27 mouse cellular contexts compared by ENCODE assay signal in genomic region chr12:105548881-105549280, GRCm38 (mm10). TPM values are rescaled to one million over a fixed set of nuclear protein-coding genes. Genes with fewer than 3 reads are reported as not detected.
A peak's percentile ranks its signal among the peaks of the same experiment; 100 is the strongest.
DNase-seq lines count a peak whose midpoint lies in the region; ATAC-seq and TF ChIP-seq lines count a peak whose summit lies in the region.
"Had no signal": no experiment of that assay in that cellular context is flagged by ENCODE, and none has a peak within 500 bp of the region (broad histone marks: within the 10 kb centered on the region; RNA-seq: fewer than 3 reads in every experiment).

No protein-coding gene starts in this region.

- H3K27ac ChIP-seq in liver, adult 2 months (replicated peaks; ENCODE audit: insufficient read depth, low read depth, low read length): peak overlapping the region; percentile 27; the same call in 1 of the 2 replicates
- H3K27ac ChIP-seq in liver, postnatal 0 days (ENCODE audit: low read depth): no peak overlapping the region
- H3K27ac ChIP-seq in forebrain, embryonic 14.5 days (ENCODE audit: low read depth, low read length): no peak overlapping the region
- H3K27ac ChIP-seq: embryonic facial prominence, embryonic 10.5 days; limb, embryonic 13.5 days; liver, embryonic 14.5 days had no signal

- H3K27me3 ChIP-seq in liver, adult 2 months (ENCODE audit: control insufficient read depth, insufficient read depth, low read length): no peaks in the 10 kb centered on the region
- H3K27me3 ChIP-seq in liver, postnatal 0 days (ENCODE audit: insufficient read depth, low read length): no peaks in the 10 kb centered on the region
- no peaks in the 10 kb centered on the region for H3K27me3 ChIP-seq in forebrain, embryonic 14.5 days (replicated peaks; ENCODE audit: control insufficient read depth, insufficient read depth, low read length)
- H3K27me3 ChIP-seq: Patski had no signal

- no peak for TF ChIP-seq POLR2A in liver, adult 2 months (IDR thresholded peaks at IDR 0.05; ENCODE audit: extremely low read depth, insufficient read depth, low read length)

- H3K9ac ChIP-seq in liver, adult 2 months (ENCODE audit: low read depth, low read length): no peak overlapping the region
- no peak overlapping the region for H3K9ac ChIP-seq in liver, postnatal 0 days (replicated peaks)
- H3K9ac ChIP-seq in forebrain, embryonic 14.5 days (ENCODE audit: low read length): no peak overlapping the region
- H3K9ac ChIP-seq: limb, embryonic 13.5 days; liver, embryonic 14.5 days had no signal

- no peak for TF ChIP-seq CTCF in liver, adult 2 months (IDR thresholded peaks at IDR 0.05; ENCODE audit: low read depth, low read length)
- TF ChIP-seq CTCF in liver, postnatal 0 days (IDR thresholded peaks at IDR 0.05; ENCODE audit: low read depth): no peak

- H3K4me2 ChIP-seq in liver, postnatal 0 days (ENCODE audit: low read depth, low read length): no peak overlapping the region
- H3K4me2 ChIP-seq in forebrain, embryonic 14.5 days (ENCODE audit: low read length): no peak overlapping the region
- H3K4me2 ChIP-seq: limb, embryonic 13.5 days had no signal

- H3K4me3 ChIP-seq in liver, adult 2 months (ENCODE audit: insufficient read depth, low read depth, low read length): no peak overlapping the region
- H3K4me3 ChIP-seq in liver, postnatal 0 days (ENCODE audit: low read depth, low read length): no peak overlapping the region
- H3K4me3 ChIP-seq in forebrain, embryonic 14.5 days (ENCODE audit: low read depth, low read length): no peak overlapping the region
- H3K4me3 ChIP-seq: embryonic facial prominence, embryonic 10.5 days; limb, embryonic 13.5 days had no signal

- ATAC-seq in liver, postnatal 0 days: no peak
- ATAC-seq in forebrain, embryonic 14.5 days: no peak
- ATAC-seq: CD4-positive, CD25-positive, alpha-beta regulatory T cell, adult 4 months; Patski had no signal

- DNase-seq in heart, adult 11 months: peak; percentile 92
- DNase-seq in heart, postnatal 25 days (ENCODE audit: low spot score): no peak
- peak; percentile 40 for DNase-seq in liver, adult 2 months (ENCODE audit: extremely low read depth, low read depth, low spot score)
- no peak for DNase-seq in liver, postnatal 0 days
- peak; percentile 73 for DNase-seq in adrenal gland, adult 8-10 months
- DNase-seq in kidney, postnatal 14 days: peak; percentile 72
- DNase-seq in forebrain, embryonic 14.5 days (ENCODE audit: low spot score): no peak
- no peak for DNase-seq in left cerebral cortex, postnatal 10 days (ENCODE audit: extremely low spot score in 1 of 2, low spot score in 2 of 2)
- DNase-seq: cerebellum, adult 9-10 months; gastrocnemius, postnatal 10 days; thymus, postnatal 25 days had no signal

- TF ChIP-seq EP300 in liver, postnatal 0 days (IDR thresholded peaks at IDR 0.05; ENCODE audit: low read depth): no peak

- no peaks in the 10 kb centered on the region for H3K4me1 ChIP-seq in liver, adult 2 months (ENCODE audit: control insufficient read depth, insufficient read depth, low read length)
- peaks cover 7% of the 10 kb centered on the region for H3K4me1 ChIP-seq in liver, postnatal 0 days (ENCODE audit: insufficient read depth)
- H3K4me1 ChIP-seq in forebrain, embryonic 14.5 days (ENCODE audit: control insufficient read depth, insufficient read depth, low read length): no peaks in the 10 kb centered on the region; the same call in 1 of the 2 replicates

- no peaks in the 10 kb centered on the region for H3K9me3 ChIP-seq in liver, postnatal 0 days (ENCODE audit: low read length)
- no peaks in the 10 kb centered on the region for H3K9me3 ChIP-seq in forebrain, embryonic 14.5 days (replicated peaks; ENCODE audit: control insufficient read depth, low read length)
- H3K9me3 ChIP-seq: embryonic facial prominence, embryonic 10.5 days; limb, embryonic 13.5 days had no signal

- H3K79me2 ChIP-seq in liver, adult 2 months (ENCODE audit: control insufficient read depth, insufficient read depth, low read length): no peaks in the 10 kb centered on the region

- WGBS in liver, adult 2 months: 72% methylated on average over 6 of the region's 6 CpGs
- 76% methylated on average over 6 of the region's 6 CpGs for WGBS in liver, postnatal 0 days (ENCODE audit: insufficient replicate concordance)
- 85% methylated on average over 6 of the region's 6 CpGs for WGBS in forebrain, embryonic 14.5 days

- no peaks in the 10 kb centered on the region for H3K36me3 ChIP-seq in liver, adult 2 months (ENCODE audit: control insufficient read depth, insufficient read depth, low read length)
- H3K36me3 ChIP-seq in liver, postnatal 0 days (replicated peaks; ENCODE audit: insufficient read depth, low read length): no peaks in the 10 kb centered on the region
- no peaks in the 10 kb centered on the region for H3K36me3 ChIP-seq in forebrain, embryonic 14.5 days (ENCODE audit: control insufficient read depth, insufficient read depth, low read length)
- H3K36me3 ChIP-seq: embryonic facial prominence, embryonic 10.5 days; limb, embryonic 13.5 days had no signal

- intact Hi-C loops in heart, postnatal 25 days (cut with DNase I): no loop called here
- intact Hi-C loops in left cerebral cortex, postnatal 10 days (cut with DNase I): no loop called here

RNA-seq across cellular contexts. Expression of gene Bdkrb2, which starts 14.1 kb away (rescaled TPM):
- total RNA-seq in heart, postnatal 25 days (2021): under 1 TPM; 0.59 to 0.88 TPM
- 0.09 and 0.13 TPM in 2 replicates for total RNA-seq in liver, adult 2 months (2014; rRNA removed)
- polyA plus RNA-seq in liver, adult 2 months (2012; rRNA removed): 0.06 TPM in 1 of 2 replicates, not detected in the other
- polyA plus RNA-seq in liver, postnatal 0 days (2015; fragmentation: Nextera tagmentation; extraction: Ambion mirVana): 0.05 TPM in 1 of 2 replicates, not detected in the other
- 10 to 100 TPM in 3 of 4 experiments, 1 to 10 TPM in 1; 7.6 to 14.0 (median 10.5) TPM for total RNA-seq in adrenal gland, adult 8-10 months (2022)
- polyA plus RNA-seq in forebrain, embryonic 14.5 days (2014; fragmentation: Nextera tagmentation; extraction: Ambion mirVana): 0.23 TPM in 2 replicates
- under 1 TPM; 0.28 to 0.65 TPM for total RNA-seq in left cerebral cortex, postnatal 10 days (2021)
- total RNA-seq: common myeloid progenitor, adult 5-6 weeks; hematopoietic stem cell, adult 5-6 weeks; megakaryocyte-erythroid progenitor cell, adult 5-6 weeks had no signal
- polyA plus RNA-seq: CD4-positive, CD25-positive, alpha-beta regulatory T cell, adult 4 months; liver, embryonic 14.5 days had no signal

RNA-seq across cellular contexts. Expression of gene Bdkrb1, which starts 54.0 kb away (rescaled TPM):
- not detected for total RNA-seq in heart, postnatal 25 days (2021)
- not detected in 2 replicates for total RNA-seq in liver, adult 2 months (2014; rRNA removed)
- polyA plus RNA-seq in liver, adult 2 months (2012; rRNA removed): not detected in 2 replicates
- polyA plus RNA-seq in liver, postnatal 0 days (2015; fragmentation: Nextera tagmentation; extraction: Ambion mirVana): not detected in 2 replicates
- total RNA-seq in adrenal gland, adult 8-10 months (2022): not detected
- polyA plus RNA-seq in forebrain, embryonic 14.5 days (2014; fragmentation: Nextera tagmentation; extraction: Ambion mirVana): not detected in 2 replicates
- not detected for total RNA-seq in left cerebral cortex, postnatal 10 days (2021)
- total RNA-seq: common myeloid progenitor, adult 5-6 weeks; ES-E14; heart, adult 18-20 months; hematopoietic stem cell, adult 5-6 weeks; layer of hippocampus, postnatal 14 days; left cerebral cortex, postnatal 14 days; megakaryocyte-erythroid progenitor cell, adult 5-6 weeks had no signal
- polyA plus RNA-seq: forebrain, embryonic 11.5 days; frontal cortex, adult 2 months; heart, embryonic 14.5 days; limb, embryonic 13.5 days; liver, embryonic 14.5 days; lung, embryonic 16.5 days had no signal

Comparison
In these comparisons a context has a peak if more than half of its experiments do, and no peak if none do; other contexts are left out.
1. DNase-seq: peak in heart, adult 11 months (single experiment), liver, adult 2 months (single experiment), adrenal gland, adult 8-10 months (single experiment) and kidney, postnatal 14 days (single experiment); none in heart, postnatal 25 days (single experiment), liver, postnatal 0 days (single experiment), forebrain, embryonic 14.5 days (single experiment) and left cerebral cortex, postnatal 10 days (0 of 2).